Mouse (Mus musculus) Patski (cell line): ENCODE measurements around the gene Pank3. TPM values are rescaled to one million over a fixed set of nuclear protein-coding genes. Genes with fewer than 3 reads are reported as not detected.

Experiments
- ATAC-seq: fragments of 100-300 bp; one replicate; pipeline ENCODE4 v1.8.0; 2021
- CTCF ChIA-PET: fragments of 350-600 bp; sonication (Branson Sonifier 250); formaldehyde crosslinking; loops from one replicate; lab custom pipeline; 2022; ENCODE audit warnings: inconsistent platforms; lab: Charles Lee
- POLR2A ChIA-PET: fragments of 350-600 bp; sonication (Branson Sonifier 250); formaldehyde crosslinking; loops from one replicate; lab custom pipeline; 2022; ENCODE audit warnings: antibody characterized with exemption, inconsistent platforms; lab: Charles Lee
- DNase-seq: peaks from one replicate; pipeline ENCODE4 v3.0.0-alpha.2; 2011; ENCODE audit warnings: low read depth, low spot score
- H3K27me3 ChIP-seq: fragments of 371-371 bp; one replicate; pipeline ENCODE4 v1.5.1; 2021
- CTCF ChIP-seq: fragments of 100-300 bp; IDR thresholded peaks from one replicate; pipeline ENCODE4 v1.5.1; 2021
- in situ Hi-C: fragments of 300-500 bp; cut with MboI; formaldehyde crosslinking; loops from 3 replicates; pipeline ENCODE4 v1.11.1; 2018; ENCODE audit warnings: low pct_unique_long_range_greater_than_20kb, mixed read lengths
- polyA plus RNA-seq: library from polyadenylated mRNA; unstranded; gene quantifications from one replicate; pipeline ENCODE4 v1.2.3, GENCODE M21; 2021

Pank3 gene
- polyA plus RNA-seq, 1 experiment from 2014 or later: 30.1 TPM

DNA sequence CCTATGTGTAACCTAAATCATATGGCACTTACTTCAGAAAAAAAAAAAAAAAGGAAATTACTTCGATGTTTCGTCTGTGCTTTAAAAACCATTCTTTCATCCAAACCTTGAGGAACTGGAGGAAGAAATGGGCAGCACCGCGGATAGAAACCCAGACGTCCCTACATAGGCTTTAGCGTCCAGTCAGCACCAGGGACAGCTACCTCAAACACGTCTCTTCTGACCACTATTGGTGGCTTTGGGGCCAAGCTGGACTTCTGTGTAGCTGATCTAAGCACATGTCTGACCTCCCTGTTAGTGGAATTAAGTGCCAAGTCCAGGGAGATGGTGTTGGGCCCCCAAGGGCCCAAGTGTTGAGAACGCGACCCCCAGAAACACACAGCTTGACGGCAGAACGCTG lies 29.6 kb downstream of the Pank3 start, which contains the start of gene Fbll1:
Gene Fbll1, minus strand, starts transcription at position 11 of the 400 bp plus-strand sequence.
- ATAC-seq: peak; percentile 62
- CTCF ChIA-PET: interaction anchor here (1.2 kb wide), 1 partner anchor 15 kb away, joined by 3 read pairs; no protein-coding TSS in a partner anchor
- no peak for TF ChIP-seq CTCF

DNA sequence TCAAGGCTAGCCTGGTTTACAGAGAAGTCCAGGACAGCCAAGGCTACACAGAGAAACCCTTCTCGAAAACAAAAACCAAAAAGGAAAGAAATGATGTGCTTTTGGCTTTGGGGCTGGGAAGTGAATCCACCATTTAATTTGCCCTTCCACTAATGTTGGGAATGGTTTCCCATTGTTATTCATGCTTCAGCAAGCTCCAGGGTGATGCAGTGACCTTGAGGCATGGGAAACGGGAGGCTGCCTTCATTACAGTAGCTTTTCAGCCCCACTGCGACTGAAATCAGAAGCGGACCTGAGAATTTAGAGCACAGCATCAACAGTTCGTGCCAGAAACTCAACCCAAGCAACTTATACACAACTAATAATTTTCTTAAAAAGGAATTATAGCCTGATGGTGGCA lies 32.0 kb downstream of the Pank3 start:
- CTCF ChIA-PET: no interaction called here
- DNase-seq (no peak), ATAC-seq (no peak)
- TF ChIP-seq CTCF: no peak
- H3K27me3 ChIP-seq: peaks cover 13% of the 10 kb centered on the region
- in situ Hi-C loops: no loop called here
- POLR2A ChIA-PET: interaction anchor here (1.0 kb wide), 1 partner anchor 24 kb away, joined by 3 read pairs; no protein-coding TSS in a partner anchor

More for the DNA sequence above, 29.6 kb downstream of the Pank3 start, which contains the start of gene Fbll1:
- in situ Hi-C loops: no loop called here
- peaks cover 13% of the 10 kb centered on the region for H3K27me3 ChIP-seq
- POLR2A ChIA-PET: no interaction called here
- DNase-seq: peak; percentile 15

DNA sequence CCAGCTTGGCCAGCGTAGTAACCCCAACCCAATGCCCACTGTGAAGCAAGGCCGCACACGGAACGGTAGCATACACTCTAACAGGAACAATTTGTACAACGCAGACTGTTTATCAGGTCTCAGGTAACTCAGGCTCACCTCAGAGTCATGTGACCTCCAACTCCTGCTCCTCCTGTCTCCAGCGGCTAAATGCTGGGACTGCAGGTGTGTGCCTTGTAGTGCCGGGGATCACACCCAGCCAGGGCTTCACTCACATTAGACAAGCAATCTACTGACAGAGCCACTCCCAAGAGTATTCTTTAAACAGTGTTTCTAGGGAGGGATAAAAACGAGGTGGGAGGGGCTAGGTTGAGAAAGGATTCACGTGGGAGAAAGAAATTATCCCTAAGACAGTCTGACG lies 42.2 kb downstream of the Pank3 start:
- H3K27me3 ChIP-seq: no peaks in the 10 kb centered on the region
- POLR2A ChIA-PET: no interaction called here
- CTCF ChIA-PET: no interaction called here
- TF ChIP-seq CTCF: no peak
- no peak for ATAC-seq
- in situ Hi-C loops: no loop called here
- DNase-seq: no peak

DNA sequence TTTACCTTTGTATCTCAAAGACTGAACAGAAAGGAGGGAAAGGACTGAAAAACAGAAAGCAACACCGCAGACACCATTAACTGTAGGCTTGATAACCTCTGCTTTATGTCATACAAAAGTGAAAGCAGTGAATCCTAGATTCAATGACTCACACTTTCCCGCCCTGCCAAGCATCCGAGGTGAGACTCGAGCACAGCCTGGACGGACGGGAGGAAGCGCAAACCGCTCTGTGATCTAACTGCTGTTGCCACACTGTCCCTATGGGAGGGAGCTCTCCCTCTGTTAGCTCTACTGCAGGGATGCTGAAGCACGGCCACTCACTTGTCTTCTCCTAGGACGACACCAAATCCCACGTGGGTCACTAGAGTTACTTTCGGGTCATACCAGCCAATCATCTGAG lies 47.0 kb downstream of the Pank3 start:
- no peak for ATAC-seq
- CTCF ChIA-PET: interaction anchor here (1.6 kb wide), 1 partner anchor 9 kb away, joined by 5 read pairs; no protein-coding TSS in a partner anchor
- H3K27me3 ChIP-seq: no peaks in the 10 kb centered on the region
- TF ChIP-seq CTCF: no peak
- in situ Hi-C loops: no loop called here
- POLR2A ChIA-PET: no interaction called here
- no peak for DNase-seq

DNA sequence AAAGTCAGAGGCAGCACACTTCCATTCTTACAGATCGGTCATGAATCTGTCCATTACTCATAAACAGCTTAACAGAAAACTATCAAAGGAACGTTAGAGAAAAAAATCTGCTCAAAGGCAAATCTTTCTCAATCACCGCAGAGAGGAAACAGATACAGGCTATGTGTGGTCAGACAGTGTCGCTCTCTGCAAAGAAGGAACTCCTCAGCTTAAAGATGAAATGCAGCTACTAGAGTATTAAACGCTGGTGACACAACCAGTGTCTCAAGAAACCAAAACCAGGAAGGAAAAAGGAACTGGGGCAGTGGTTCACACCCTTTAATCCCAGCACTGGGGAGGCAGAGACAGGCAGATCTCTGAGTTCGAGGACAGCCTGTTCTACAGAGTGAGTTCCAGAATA lies 58.4 kb downstream of the Pank3 start:
- in situ Hi-C loops: no loop called here
- no peaks in the 10 kb centered on the region for H3K27me3 ChIP-seq
- ChIA-PET POLR2A (no interaction called here), CTCF (interaction anchor here (0.7 kb wide), 1 partner anchor 173 kb away, joined by 3 read pairs; no protein-coding TSS in a partner anchor)
- DNase-seq: no peak
- ATAC-seq: no peak
- no peak for TF ChIP-seq CTCF

DNA sequence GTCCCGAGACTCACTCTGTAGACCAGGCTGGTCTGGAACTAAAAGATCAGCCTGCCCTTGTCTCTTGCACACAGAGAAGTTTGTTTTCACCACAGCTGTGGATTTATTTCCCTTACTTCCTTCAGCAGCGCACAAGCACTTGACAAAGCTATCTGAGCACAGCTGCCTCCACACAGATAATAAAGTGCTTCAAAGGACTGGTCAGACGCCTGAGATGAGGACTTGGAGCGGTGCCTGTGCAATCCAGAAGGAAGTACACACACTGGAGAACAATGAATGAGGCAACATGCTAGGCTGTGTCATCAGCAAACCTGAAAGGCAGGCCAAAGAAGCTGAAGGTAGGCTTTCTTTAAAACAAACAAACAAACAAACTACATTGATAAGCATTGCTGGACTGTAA lies 62.9 kb downstream of the Pank3 start:
- ChIA-PET CTCF (interaction anchor here (1.9 kb wide), 1 partner anchor 169 kb away, joined by 4 read pairs; no protein-coding TSS in a partner anchor), POLR2A (no interaction called here)
- DNase-seq: no peak
- no peak for ATAC-seq
- in situ Hi-C loops: loop anchor here (10.0 kb wide), 1 partner anchor 153 kb away; the partner anchor contains the start of gene Wwc1
- H3K27me3 ChIP-seq: no peaks in the 10 kb centered on the region
- TF ChIP-seq CTCF: no peak

DNA sequence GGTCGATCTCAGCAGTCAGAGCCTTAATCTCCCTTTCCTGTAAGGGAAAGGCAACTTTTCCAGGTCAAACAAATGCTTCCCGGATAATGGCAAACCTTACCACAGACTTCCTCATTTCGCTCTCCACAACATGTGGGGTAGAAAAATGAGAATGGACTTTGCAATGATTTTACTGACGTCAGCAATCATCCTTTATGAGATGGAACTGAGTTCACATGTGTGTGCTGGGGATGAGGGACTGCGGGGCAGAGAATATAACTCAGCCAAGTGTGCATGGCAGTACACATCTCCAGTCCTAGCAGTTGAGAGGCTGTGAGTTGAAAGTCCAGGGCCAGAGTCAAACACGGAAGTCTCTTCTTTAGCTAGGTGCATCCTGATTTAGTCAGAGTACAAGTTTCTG lies 64.0 kb downstream of the Pank3 start:
- H3K27me3 ChIP-seq: no peaks in the 10 kb centered on the region
- ChIA-PET CTCF (no interaction called here), POLR2A (no interaction called here)
- in situ Hi-C loops: loop anchor here (10.0 kb wide), 1 partner anchor 152 kb away; the partner anchor contains the start of gene Wwc1
- DNase-seq (no peak), ATAC-seq (no peak)
- no peak for TF ChIP-seq CTCF

DNA sequence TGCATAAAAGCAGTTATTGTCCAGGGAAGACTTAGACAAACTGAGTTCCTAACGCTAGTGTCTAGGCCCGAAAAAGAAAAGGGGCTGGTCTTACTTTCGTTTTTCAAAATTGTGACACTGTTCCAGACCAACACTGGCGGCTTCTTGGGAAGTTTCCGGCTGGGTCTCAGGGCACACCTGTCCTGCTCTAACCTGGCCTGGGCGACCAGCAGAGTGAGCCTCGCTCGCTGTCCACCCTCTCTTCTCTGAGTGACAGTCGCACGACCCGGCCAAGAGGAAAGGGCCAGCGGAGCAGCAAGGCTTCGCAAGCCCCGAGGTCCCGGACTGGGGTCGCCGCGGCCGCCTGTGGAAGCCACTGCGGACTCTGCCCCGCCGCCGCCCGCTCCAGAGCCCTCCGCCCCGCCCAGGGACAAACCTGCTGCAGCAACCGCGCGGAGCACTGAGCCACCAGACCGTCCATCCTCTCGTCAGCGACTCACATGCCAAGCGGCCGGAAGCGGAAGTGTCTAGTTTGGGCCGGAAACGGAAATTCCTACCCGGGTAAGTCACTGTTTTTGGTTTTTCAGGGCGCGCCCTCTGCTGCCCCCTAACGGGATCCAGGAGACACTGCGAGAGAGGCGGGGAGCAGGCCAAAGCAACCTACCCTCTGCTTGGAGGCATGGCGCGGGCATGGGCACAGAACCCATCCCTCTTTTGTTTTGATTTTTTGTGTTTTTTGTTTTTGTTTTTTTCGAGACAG lies 64.9 kb downstream of the Pank3 start, which contains the start of gene Rars:
Gene Rars, minus strand, starts transcription at position 485 of the 739 bp plus-strand sequence.
- ChIA-PET CTCF (no interaction called here), POLR2A (no interaction called here)
- TF ChIP-seq CTCF: peak; percentile 99
- ATAC-seq (peak; percentile 88), DNase-seq (peak; percentile 69)
- no peaks in the 10 kb centered on the region for H3K27me3 ChIP-seq
- in situ Hi-C loops: loop anchor here (10.0 kb wide), 1 partner anchor 151 kb away; the partner anchor contains the start of gene Wwc1

DNA sequence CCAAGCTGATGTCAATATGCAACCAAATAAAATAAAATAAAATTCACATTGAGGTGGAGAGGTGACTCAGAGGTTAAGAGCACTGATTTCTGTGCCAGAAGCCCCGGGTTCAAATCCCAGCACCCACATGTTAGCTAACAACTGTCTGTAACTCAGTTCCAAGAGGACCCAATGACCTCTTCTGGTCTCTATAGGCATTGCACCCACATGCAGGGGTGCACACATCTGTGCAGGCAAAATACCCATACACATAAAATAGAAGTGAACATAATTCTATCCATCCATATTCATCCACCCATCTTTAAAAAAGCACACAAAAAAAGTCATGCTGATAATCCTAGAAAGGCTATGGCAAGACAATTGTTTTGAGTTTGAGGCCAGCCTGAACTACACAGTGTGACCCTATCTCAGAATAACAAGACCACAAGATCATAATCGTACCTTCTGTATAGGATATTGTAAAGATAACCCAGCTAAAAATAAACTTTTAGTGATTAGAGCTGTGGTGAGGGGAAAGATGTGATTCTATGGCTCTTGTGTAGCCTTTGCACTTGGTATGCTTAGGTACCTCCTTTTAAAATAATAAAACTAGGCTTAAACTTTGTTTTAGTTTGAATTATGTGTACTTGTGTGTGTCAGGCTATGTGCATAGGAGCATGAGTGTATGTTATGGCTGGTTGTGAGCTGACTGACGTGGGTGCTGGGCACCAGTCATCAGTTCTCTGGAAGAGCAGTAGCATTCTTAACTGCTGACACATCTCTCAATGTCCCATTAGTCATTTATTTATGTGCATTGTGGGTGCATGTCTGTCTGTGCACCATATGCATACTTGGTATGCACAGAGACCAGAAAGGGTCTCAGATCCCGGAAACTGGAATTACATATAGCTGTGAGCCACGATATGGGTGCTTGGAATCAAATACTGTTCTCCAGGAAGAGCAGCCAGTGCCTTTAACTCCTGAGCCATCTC lies 68.2 kb downstream of the Pank3 start:
- ATAC-seq (peak; percentile 17), DNase-seq (no peak)
- ChIA-PET POLR2A (interaction anchor here (0.5 to 0.7 kb wide), 4 partner anchors 38 to 99 kb away, joined by 3 to 8 read pairs (median 4); no protein-coding TSS in a partner anchor), CTCF (interaction anchor here (0.9 kb wide), 1 partner anchor 12 kb away, joined by 3 read pairs; no protein-coding TSS in a partner anchor)
- peak; percentile 44 for TF ChIP-seq CTCF
- no peaks in the 10 kb centered on the region for H3K27me3 ChIP-seq
- in situ Hi-C loops: loop anchor here (10.0 kb wide), 1 partner anchor 147 kb away; the partner anchor contains the start of gene Wwc1
